ENCODE assay signal across 20 mouse cellular contexts in genomic region chr12:93003125-93003524, GRCm38 (mm10).
"Had no signal": no experiment of that assay in that cellular context is flagged by ENCODE, and none has a peak within 500 bp of the region (broad histone marks: within the 10 kb centered on the region; RNA-seq: fewer than 3 reads in every experiment).

No protein-coding gene starts in this region.

- H3K27me3 ChIP-seq: limb, embryonic 13.5 days; liver, embryonic 12.5 days; liver, embryonic 15.5 days; lung, embryonic 15.5 days; megakaryocyte, embryonic 14.5 days had no signal

- ATAC-seq: liver, embryonic 12.5 days had no signal

- H3K36me3 ChIP-seq: limb, embryonic 10.5 days; limb, embryonic 13.5 days; liver, embryonic 12.5 days; liver, embryonic 15.5 days; lung, embryonic 15.5 days had no signal

- H3K9ac ChIP-seq: limb, embryonic 13.5 days; liver, embryonic 12.5 days; liver, embryonic 15.5 days; lung, embryonic 15.5 days had no signal

- H3K9me3 ChIP-seq: limb, embryonic 10.5 days; limb, embryonic 13.5 days; liver, embryonic 12.5 days; liver, embryonic 15.5 days; lung, embryonic 15.5 days; megakaryocyte, embryonic 14.5 days had no signal

- H3K4me3 ChIP-seq: limb, embryonic 10.5 days; limb, embryonic 13.5 days; liver, embryonic 12.5 days; liver, embryonic 15.5 days; lung, embryonic 15.5 days; megakaryocyte, embryonic 14.5 days had no signal

- H3K4me1 ChIP-seq: limb, embryonic 10.5 days; limb, embryonic 13.5 days; liver, embryonic 12.5 days; liver, embryonic 15.5 days; lung, embryonic 15.5 days; megakaryocyte, embryonic 14.5 days had no signal

- H3K4me2 ChIP-seq: limb, embryonic 13.5 days; liver, embryonic 12.5 days; liver, embryonic 15.5 days; lung, embryonic 15.5 days; midbrain, embryonic 11.5 days had no signal

- H3K27ac ChIP-seq: limb, embryonic 10.5 days; limb, embryonic 13.5 days; liver, embryonic 12.5 days; liver, embryonic 15.5 days; lung, embryonic 15.5 days; stomach, postnatal 0 days had no signal

- DNase-seq: kidney, adult 9 months; kidney, postnatal 14 days; kidney, postnatal 4 days; layer of hippocampus, postnatal 36 days; liver; lung, adult 18-20 months; lung, postnatal 10 days; lung, postnatal 36 days; midbrain, embryonic 14.5 days; thymus, adult 2 months; thymus, postnatal 14 days; thymus, postnatal 4 days had no signal
